Mouse (Mus musculus) adrenal gland, postnatal 14 days (tissue): ENCODE results near the gene Slc25a3. TPM values are rescaled to one million over a fixed set of nuclear protein-coding genes. Genes with fewer than 3 reads are reported as not detected.
A peak's percentile ranks its signal among the peaks of the same experiment; 100 is the strongest.

Experiments
- DNase-seq: peaks from one replicate; pipeline ENCODE4 v3.0.0; 2021; ENCODE audit warnings: mixed read lengths
- total RNA-seq: library from RNA; stranded (reverse); gene quantifications from 2 replicates; pipeline ENCODE4 v1.2.3, GENCODE M21; 2021

The Slc25a3 gene
- total RNA-seq, 1 experiment from 2014 or later = 859 TPM

GRCm38 (mm10) chr10:91094251-91095104 lies 29.4 kb downstream of the Slc25a3 start:
- peak; percentile 14 for DNase-seq

- DNase-seq = peak; percentile 33
Observed at GRCm38 (mm10) chr10:91092812-91093211, 31.0 kb downstream of the Slc25a3 start.

- no peak for DNase-seq
Observed at GRCm38 (mm10) chr10:91083393-91083927, 40.4 kb downstream of the Slc25a3 start.

GRCm38 (mm10) chr10:91082550-91083392 lies 41.1 kb downstream of the Slc25a3 start, which contains the start of the genes Apaf1 and Ikbip:
TSS of gene Apaf1 (minus strand) at chr10:91082770.
TSS of gene Ikbip (plus strand) at chr10:91082940.
- peak; percentile 100 for DNase-seq

GRCm38 (mm10) chr10:91081959-91082507 lies 41.8 kb downstream of the Slc25a3 start:
- peak; percentile 52 for DNase-seq

GRCm38 (mm10) chr10:91080540-91080939 lies 43.3 kb downstream of the Slc25a3 start:
- no peak for DNase-seq

GRCm38 (mm10) chr10:91076667-91077066 lies 47.2 kb downstream of the Slc25a3 start:
- DNase-seq = no peak

- DNase-seq = peak; percentile 8
Observed at GRCm38 (mm10) chr10:91073345-91073744, 50.5 kb downstream of the Slc25a3 start.

- DNase-seq = no peak
Observed at GRCm38 (mm10) chr10:91071768-91072167, 52.1 kb downstream of the Slc25a3 start.

Other genes starting within 250 kb of the Slc25a3 start
- gene Apaf1, start 41.3 kb downstream of the Slc25a3 start, total RNA-seq = 11.4 and 11.7 TPM in 2 replicates
- 30.8 and 34.5 TPM in 2 replicates for gene Ikbip, start 41.1 kb downstream of the Slc25a3 start, total RNA-seq
- 117 and 128 TPM in 2 replicates for gene Tmpo, start 57.3 kb upstream of the Slc25a3 start, total RNA-seq